Mouse (Mus musculus) lung, embryonic 14.5 days (tissue): ENCODE data around the gene Fndc5. TPM values are rescaled to one million over a fixed set of nuclear protein-coding genes. Genes with fewer than 3 reads are reported as not detected.

Experiments used
- ATAC-seq: fragments of 200-750 bp; cut with Nextera tagmentation; 2 replicates; pipeline ENCODE4 v1.8.0; 2017; ENCODE audit warnings: mild to moderate bottlenecking, moderate TSS enrichment, moderate library complexity; ENCODE audit not compliant: insufficient read depth
- DNase-seq: peaks from one replicate; pipeline ENCODE4 v3.0.0-alpha.2; 2015
- H3K27ac ChIP-seq: fragments of 300-500 bp; sonication (generic); 2 replicates; pipeline ENCODE4 v1.5.1; 2014; ENCODE audit warnings: low read depth, mild to moderate bottlenecking, moderate library complexity
- H3K27me3 ChIP-seq: fragments of 300-500 bp; sonication (generic); 2 replicates; pipeline ENCODE4 v1.6.1; 2014; ENCODE audit warnings: low read length, control low read depth; ENCODE audit not compliant: insufficient read depth
- H3K36me3 ChIP-seq: fragments of 300-500 bp; sonication (generic); 2 replicates; pipeline ENCODE4 v1.6.1; 2014; ENCODE audit warnings: control low read depth; ENCODE audit not compliant: insufficient read depth
- H3K4me1 ChIP-seq: fragments of 300-500 bp; sonication (generic); 2 replicates; pipeline ENCODE4 v1.6.1; 2014; ENCODE audit warnings: antibody characterized with exemption, control low read depth; ENCODE audit not compliant: insufficient read depth
- H3K4me2 ChIP-seq: fragments of 300-500 bp; sonication (generic); 2 replicates; pipeline ENCODE4 v1.6.1; 2014; ENCODE audit warnings: mild to moderate bottlenecking
- H3K4me3 ChIP-seq: fragments of 300-500 bp; sonication (generic); 2 replicates; pipeline ENCODE4 v1.5.1; 2014; ENCODE audit warnings: low read depth, low read length
- H3K9ac ChIP-seq: fragments of 300-500 bp; sonication (generic); 2 replicates; pipeline ENCODE4 v1.6.1; 2014
- H3K9me3 ChIP-seq: fragments of 300-500 bp; sonication (generic); 2 replicates; pipeline ENCODE4 v1.6.1; 2016; ENCODE audit warnings: low read depth, low read length, control low read depth
- CTCF ChIP-seq: IDR thresholded peaks from 2 replicates; pipeline ENCODE4 v1.5.1; 2016; ENCODE audit warnings: antibody characterized with exemption, low read depth
- WGBS: fragments of 180-500 bp; shearing (Covaris S2); extraction: QIAGEN DNeasy Blood & Tissue Kit; methylation state at CpG from one replicate; pipeline ENCODE4 v1.1.7; 2014; 5-methylcytosine and 5-hydroxymethylcytosine counted together
- polyA plus RNA-seq: library from polyadenylated mRNA; unstranded; fragments of >200 nt; fragmentation: Nextera tagmentation; extraction: Ambion mirVana; gene quantifications from 2 replicates; pipeline ENCODE4 v1.2.1, GENCODE M21; 2014

The Fndc5 gene
- polyA plus RNA-seq, 1 experiment from 2014 or later = 2.1 TPM

DNA sequence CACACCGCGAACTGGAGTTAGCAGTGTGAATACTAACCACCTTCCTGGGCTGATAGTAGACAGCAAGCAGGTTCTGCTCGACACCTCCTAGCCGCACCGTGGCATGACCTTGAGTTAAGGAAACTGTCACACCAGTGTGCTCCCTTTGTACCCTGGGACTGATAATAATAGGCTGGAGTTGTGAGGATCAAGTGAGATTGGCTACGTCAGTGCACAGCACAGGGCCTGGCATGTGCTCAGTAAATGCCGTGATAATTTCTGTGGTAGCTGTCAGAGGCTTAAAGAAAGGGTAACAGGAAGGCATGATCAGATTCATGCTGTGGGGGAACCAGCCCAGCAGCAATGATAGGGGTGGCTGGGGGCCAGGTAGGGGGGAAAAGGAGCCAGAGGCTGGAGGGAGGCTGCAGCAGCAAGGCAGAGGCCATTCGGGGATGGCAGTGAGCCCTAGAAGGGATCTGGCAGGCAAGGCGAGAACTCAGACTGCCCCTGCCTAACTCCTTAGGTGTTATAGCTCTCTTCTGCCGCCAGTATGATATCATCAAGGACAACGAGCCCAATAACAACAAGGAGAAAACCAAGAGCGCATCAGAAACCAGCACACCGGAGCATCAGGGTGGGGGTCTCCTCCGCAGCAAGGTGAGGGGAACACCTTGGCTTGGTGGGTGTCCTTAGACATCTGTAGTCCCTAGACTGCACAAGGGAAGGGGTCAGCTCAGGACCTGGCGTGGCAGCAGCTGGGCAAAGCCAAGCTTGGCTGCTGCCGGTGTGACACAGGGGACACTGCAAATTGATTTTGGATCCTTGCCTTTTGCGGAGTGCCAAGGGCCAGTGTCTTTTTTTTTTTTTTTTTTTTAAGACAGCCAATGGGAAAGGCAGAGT lies 5.0 kb downstream of the Fndc5 start:
- ATAC-seq (no peak), DNase-seq (no peak)
- Histone ChIP-seq H3K4me1 (0 out of 2 replicates have a peak, but pooled peaks cover 4% of the 10 kb centered on the region), H3K9me3 (no peaks in the 10 kb centered on the region), H3K36me3 (no peaks in the 10 kb centered on the region), H3K4me3 (no peak overlapping the region), H3K4me2 (no peak overlapping the region), H3K27me3 (peaks cover 15% of the 10 kb centered on the region), H3K9ac (no peak overlapping the region), H3K27ac (no peak overlapping the region)
- TF ChIP-seq CTCF = no peak
- WGBS = 72% methylated on average over 17 of the region's 17 CpGs

DNA sequence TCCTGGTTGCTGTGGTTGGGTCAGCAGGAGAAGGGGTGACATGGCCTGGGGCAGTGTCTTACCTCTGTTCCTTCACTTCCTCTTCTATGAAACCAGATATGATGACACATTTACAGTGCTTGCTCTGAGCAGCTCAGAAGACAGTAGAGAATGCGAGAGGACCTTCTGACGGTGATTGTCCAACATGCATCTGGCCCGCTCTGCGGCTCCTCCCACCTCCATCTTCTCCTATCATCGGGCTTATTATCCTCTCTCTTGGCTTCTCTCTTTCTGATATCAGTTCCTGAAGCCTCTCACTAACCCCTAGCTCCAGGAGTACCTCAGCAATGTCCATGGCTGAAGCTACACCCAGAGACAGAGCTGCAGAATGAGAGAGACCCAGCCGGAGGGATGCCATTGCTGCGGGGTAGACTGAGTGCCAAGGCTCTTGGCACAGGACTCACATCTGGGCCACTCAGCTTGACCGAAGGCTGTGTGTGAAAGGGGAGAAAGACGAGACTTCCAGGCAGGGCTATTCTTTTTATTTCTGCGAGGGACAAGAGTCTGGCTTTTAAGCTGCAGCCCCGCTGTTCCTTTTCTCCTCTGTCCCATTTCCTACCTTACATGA lies 5.7 kb downstream of the Fndc5 start:
- Histone ChIP-seq H3K36me3 (no peaks in the 10 kb centered on the region), H3K4me2 (no peak overlapping the region), H3K27me3 (peaks cover 8% of the 10 kb centered on the region), H3K9me3 (no peaks in the 10 kb centered on the region), H3K27ac (no peak overlapping the region), H3K4me1 (0 out of 2 replicates have a peak, but pooled peaks cover 4% of the 10 kb centered on the region), H3K4me3 (no peak overlapping the region), H3K9ac (no peak overlapping the region)
- TF ChIP-seq CTCF = no peak
- ATAC-seq = no peak
- WGBS = 85% methylated on average over 11 of the region's 11 CpGs
- DNase-seq = no peak

- DNase-seq = no peak
- H3K4me3 ChIP-seq = no peak overlapping the region
- 0 out of 2 replicates have a peak, but pooled peaks cover 4% of the 10 kb centered on the region for H3K4me1 ChIP-seq
- WGBS = 87% methylated on average over 5 of the region's 5 CpGs
- no peak for ATAC-seq
- no peak overlapping the region for H3K9ac ChIP-seq
- peaks cover 5% of the 10 kb centered on the region; the same call in 1 of the 2 replicates for H3K36me3 ChIP-seq
- TF ChIP-seq CTCF = no peak
- H3K9me3 ChIP-seq = no peaks in the 10 kb centered on the region
- H3K27ac ChIP-seq = no peak overlapping the region
- H3K27me3 ChIP-seq = no peaks in the 10 kb centered on the region; the same call in 1 of the 2 replicates
- no peak overlapping the region for H3K4me2 ChIP-seq
Measured at GRCm38 (mm10) chr4:129143509-129143908, 6.7 kb downstream of the Fndc5 start.

DNA sequence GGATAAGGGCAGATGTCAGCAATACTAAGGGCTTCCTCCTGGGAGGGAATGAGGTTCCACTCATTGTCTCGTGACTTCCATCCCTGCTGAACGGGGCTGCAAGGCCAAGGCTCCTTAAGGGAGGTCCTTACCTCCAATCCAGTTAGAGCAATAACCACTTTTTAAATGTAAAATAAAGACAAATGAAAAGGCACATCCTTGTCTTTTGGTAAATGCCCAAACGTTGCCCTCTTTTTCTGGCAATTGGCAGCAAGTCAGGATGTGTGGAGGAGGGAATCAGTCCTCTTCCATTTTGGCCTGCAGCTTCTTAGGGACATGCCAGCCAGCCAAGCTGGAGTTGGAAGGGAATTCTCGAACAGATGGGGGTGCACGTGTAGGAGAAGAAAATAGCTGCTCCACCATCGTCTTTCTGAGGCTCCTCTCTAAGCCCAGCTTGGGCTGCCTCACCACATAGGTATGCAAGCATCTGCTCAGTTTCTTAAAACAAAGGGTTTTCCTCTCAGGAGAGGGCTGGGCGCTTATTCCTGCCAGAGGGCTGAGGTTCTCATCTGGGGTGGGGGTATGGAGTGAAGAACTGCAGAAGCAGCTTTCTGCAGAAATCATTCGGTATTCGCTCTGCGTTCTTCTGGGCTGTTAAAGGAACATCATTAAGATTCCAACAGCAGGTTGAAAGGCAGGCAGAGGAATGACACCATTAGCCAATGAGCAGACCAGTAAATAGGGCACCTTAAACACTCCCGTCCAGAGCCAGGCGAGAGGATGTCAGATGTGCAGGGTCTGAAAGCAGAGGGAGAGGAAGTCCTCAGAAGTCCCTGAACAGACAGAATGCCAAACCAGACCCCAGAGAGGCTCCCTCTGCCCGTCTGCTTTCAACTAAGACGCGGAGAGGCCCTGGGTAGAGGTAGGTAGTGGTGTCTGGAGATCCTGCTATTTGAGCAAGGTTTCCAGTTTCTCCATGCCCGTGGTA lies 7.9 kb downstream of the Fndc5 start:
- Histone ChIP-seq H3K4me1 (0 out of 2 replicates have a peak, but pooled peaks cover 4% of the 10 kb centered on the region), H3K9ac (no peak overlapping the region), H3K4me3 (no peak overlapping the region), H3K9me3 (no peaks in the 10 kb centered on the region), H3K4me2 (no peak overlapping the region), H3K27ac (no peak overlapping the region), H3K36me3 (peaks cover 17% of the 10 kb centered on the region), H3K27me3 (no peaks in the 10 kb centered on the region)
- 63% methylated on average over 16 of the region's 16 CpGs for WGBS
- ATAC-seq (no peak), DNase-seq (no peak)
- TF ChIP-seq CTCF = no peak

DNA sequence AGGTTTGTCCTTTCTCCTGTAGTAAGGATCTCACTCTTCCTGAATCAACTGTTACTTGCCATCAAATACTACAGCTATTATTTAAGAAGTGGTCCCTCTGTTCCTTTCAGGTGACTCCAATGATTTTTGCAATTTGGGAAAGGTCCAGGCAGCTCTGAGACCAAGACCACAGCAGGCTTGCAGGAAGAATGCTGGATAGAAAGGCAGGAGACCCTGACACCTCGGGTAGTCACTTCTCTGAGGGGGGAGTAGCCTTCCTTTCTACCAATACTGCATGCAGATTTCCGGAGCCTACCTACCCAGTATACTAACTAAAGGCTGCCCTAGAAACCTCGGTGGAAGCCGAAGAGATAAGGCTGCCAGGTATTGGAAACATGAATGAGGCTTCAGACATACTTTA lies 8.6 kb downstream of the Fndc5 start:
- Histone ChIP-seq H3K27ac (no peak overlapping the region), H3K27me3 (no peaks in the 10 kb centered on the region), H3K9me3 (no peaks in the 10 kb centered on the region), H3K36me3 (peaks cover 24% of the 10 kb centered on the region), H3K9ac (no peak overlapping the region), H3K4me1 (0 out of 2 replicates have a peak, but pooled peaks cover 4% of the 10 kb centered on the region), H3K4me3 (no peak overlapping the region), H3K4me2 (no peak overlapping the region)
- WGBS = 58% methylated on average over 4 of the region's 4 CpGs
- DNase-seq (no peak), ATAC-seq (no peak)
- TF ChIP-seq CTCF = no peak

DNA sequence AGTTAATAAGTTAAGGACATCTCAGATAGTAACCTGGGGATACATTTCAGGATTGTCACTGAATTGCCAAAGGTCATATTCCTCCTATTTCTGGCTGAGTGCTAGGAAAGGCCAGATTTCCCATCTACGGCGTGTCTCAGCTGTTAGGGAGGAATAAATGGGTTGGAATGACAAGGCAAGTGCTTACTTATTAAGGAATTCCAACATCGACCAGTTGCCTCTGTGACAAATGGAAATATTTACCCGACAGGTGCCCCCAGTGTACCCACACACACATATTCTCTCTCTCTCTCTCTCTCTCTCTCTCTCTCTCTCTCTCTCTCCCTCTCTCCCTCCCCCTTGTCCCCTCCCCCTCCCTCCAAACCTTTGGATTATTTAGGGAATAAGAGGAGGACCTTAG lies 9.1 kb downstream of the Fndc5 start:
- no peak for ATAC-seq
- H3K27me3 ChIP-seq = no peaks in the 10 kb centered on the region
- no peaks in the 10 kb centered on the region for H3K9me3 ChIP-seq
- no peak overlapping the region for H3K27ac ChIP-seq
- peaks cover 30% of the 10 kb centered on the region for H3K36me3 ChIP-seq
- DNase-seq = no peak
- no peak overlapping the region for H3K9ac ChIP-seq
- H3K4me1 ChIP-seq = 0 out of 2 replicates have a peak, but pooled peaks cover 4% of the 10 kb centered on the region
- H3K4me3 ChIP-seq = no peak overlapping the region
- no peak overlapping the region for H3K4me2 ChIP-seq
- TF ChIP-seq CTCF = no peak
- WGBS = 54% methylated on average over 4 of the region's 4 CpGs
